Mouse (Mus musculus): ENCODE measurements around the gene Ola1. TPM values are rescaled to one million over a fixed set of nuclear protein-coding genes. Genes with fewer than 3 reads are reported as not detected.
A peak's percentile ranks its signal among the peaks of the same experiment; 100 is the strongest.

Ola1 gene
- total RNA-seq, 2 experiments from 2014 or later, result 41.5 to 41.9 TPM

GRCm38 (mm10) chr2:73150526-73150925, 68.2 kb downstream of the Ola1 start:
- no peak for DNase-seq

- DNase-seq, result no peak
Measured at GRCm38 (mm10) chr2:73146111-73146510, 72.6 kb downstream of the Ola1 start.

GRCm38 (mm10) chr2:73143732-73144131, 75.0 kb downstream of the Ola1 start:
- no peak for DNase-seq

GRCm38 (mm10) chr2:73142832-73143470, 75.8 kb downstream of the Ola1 start:
- no peak for DNase-seq

- DNase-seq, result no peak
Measured at GRCm38 (mm10) chr2:73132897-73133296, 85.8 kb downstream of the Ola1 start.

GRCm38 (mm10) chr2:73127686-73128085, 91.0 kb downstream of the Ola1 start:
- no peak for DNase-seq

- DNase-seq, result no peak
Measured at GRCm38 (mm10) chr2:73118781-73119180, 99.9 kb downstream of the Ola1 start.

GRCm38 (mm10) chr2:73107089-73107488, 111.6 kb downstream of the Ola1 start:
- DNase-seq, result no peak

GRCm38 (mm10) chr2:73096491-73096890, 122.2 kb downstream of the Ola1 start:
- DNase-seq, result no peak

GRCm38 (mm10) chr2:73095300-73095699, 123.4 kb downstream of the Ola1 start:
- DNase-seq, result no peak

- no peak for DNase-seq
Measured at GRCm38 (mm10) chr2:73093032-73093431, 125.7 kb downstream of the Ola1 start.

GRCm38 (mm10) chr2:73091302-73091701, 127.4 kb downstream of the Ola1 start:
- DNase-seq, result no peak

- DNase-seq, result no peak
Measured at GRCm38 (mm10) chr2:73087641-73088040, 131.1 kb downstream of the Ola1 start.

- peak; percentile 31 to 39 for DNase-seq
Measured at GRCm38 (mm10) chr2:73085669-73086304, 132.9 kb downstream of the Ola1 start.

- no peak for DNase-seq
Measured at GRCm38 (mm10) chr2:73082476-73082875, 136.2 kb downstream of the Ola1 start.

GRCm38 (mm10) chr2:73081861-73082260, 136.9 kb downstream of the Ola1 start:
- DNase-seq, result no peak

GRCm38 (mm10) chr2:73080084-73080483, 138.6 kb downstream of the Ola1 start:
- DNase-seq, result no peak

GRCm38 (mm10) chr2:73079311-73079710, 139.4 kb downstream of the Ola1 start:
- no peak for DNase-seq

GRCm38 (mm10) chr2:73073811-73074472, 144.8 kb downstream of the Ola1 start:
- DNase-seq, result no peak

GRCm38 (mm10) chr2:73071201-73071600, 147.5 kb downstream of the Ola1 start:
- no peak for DNase-seq

- no peak for DNase-seq
Measured at GRCm38 (mm10) chr2:73070449-73071076, 148.2 kb downstream of the Ola1 start.

- no peak for DNase-seq
Measured at GRCm38 (mm10) chr2:73069223-73069825, 149.4 kb downstream of the Ola1 start.
